Mouse (Mus musculus) stomach, postnatal 0 days (tissue): ENCODE results near the gene Zbtb5.

Source experiments
- CTCF ChIP-seq: IDR thresholded peaks from 2 replicates; pipeline ENCODE4 v1.5.1; 2016; ENCODE audit warnings: antibody characterized with exemption, low read depth, mild to moderate bottlenecking, moderate library complexity
- EP300 ChIP-seq: optimal IDR thresholded peaks from 2 replicates; pipeline ENCODE3; 2016; ENCODE audit warnings: antibody characterized with exemption

GRCm38 (mm10) chr4:44970612-44971110 lies 41.6 kb downstream of the Zbtb5 start:
- TF ChIP-seq CTCF (peak; percentile 90), EP300 (no peak)
